Mouse (Mus musculus): ENCODE results near the gene Parp2. TPM values are rescaled to one million over a fixed set of nuclear protein-coding genes. Genes with fewer than 3 reads are reported as not detected.

Gene Parp2
- 28.9 TPM for polyA plus RNA-seq (2014; fragmentation: Illumina TruSeq; extraction: RNeasy Lipid Tissue Mini Kit (QIAGEN cat#74804); ENCODE audit: low read depth, low replicate concordance)

GRCm38 (mm10) chr14:50807487-50808072 is at the start of gene Parp2, which contains the start of gene Ccnb1ip1:
Parp2 (plus strand) TSS chr14:50807841.
Ccnb1ip1 (minus strand) TSS chr14:50807732.

GRCm38 (mm10) chr14:50785251-50785637 is 22.4 kb upstream of the Parp2 start, which contains the start of gene Ttc5:
Ttc5 (minus strand) TSS chr14:50785519.

GRCm38 (mm10) chr14:50869889-50870804 is 62.5 kb downstream of the Parp2 start, which contains the start of gene Tep1:
Tep1 (minus strand) TSS chr14:50870560.

Other genes with a start within 250 kb of the Parp2 start
- gene Olfr744, start 193.0 kb upstream of the Parp2 start, polyA plus RNA-seq (2014; fragmentation: Illumina TruSeq; extraction: RNeasy Lipid Tissue Mini Kit (QIAGEN cat#74804); ENCODE audit: low read depth, low replicate concordance) = not detected
- gene Olfr745, start 168.5 kb upstream of the Parp2 start, polyA plus RNA-seq (2014; fragmentation: Illumina TruSeq; extraction: RNeasy Lipid Tissue Mini Kit (QIAGEN cat#74804); ENCODE audit: low read depth, low replicate concordance) = not detected
- not detected for gene Olfr746, start 160.8 kb upstream of the Parp2 start, polyA plus RNA-seq (2014; fragmentation: Illumina TruSeq; extraction: RNeasy Lipid Tissue Mini Kit (QIAGEN cat#74804); ENCODE audit: low read depth, low replicate concordance)
- not detected for gene Olfr747, start 114.6 kb upstream of the Parp2 start, polyA plus RNA-seq (2014; fragmentation: Illumina TruSeq; extraction: RNeasy Lipid Tissue Mini Kit (QIAGEN cat#74804); ENCODE audit: low read depth, low replicate concordance)
- not detected for gene Olfr748, start 100.5 kb upstream of the Parp2 start, polyA plus RNA-seq (2014; fragmentation: Illumina TruSeq; extraction: RNeasy Lipid Tissue Mini Kit (QIAGEN cat#74804); ENCODE audit: low read depth, low replicate concordance)
- gene Olfr749, start 62.7 kb upstream of the Parp2 start, polyA plus RNA-seq (2014; fragmentation: Illumina TruSeq; extraction: RNeasy Lipid Tissue Mini Kit (QIAGEN cat#74804); ENCODE audit: low read depth, low replicate concordance) = not detected
- gene Ttc5, start 22.3 kb upstream of the Parp2 start, polyA plus RNA-seq (2014; fragmentation: Illumina TruSeq; extraction: RNeasy Lipid Tissue Mini Kit (QIAGEN cat#74804); ENCODE audit: low read depth, low replicate concordance) = 13.3 TPM
- not detected for gene Ccnb1ip1, start 109 bp upstream of the Parp2 start, polyA plus RNA-seq (2014; fragmentation: Illumina TruSeq; extraction: RNeasy Lipid Tissue Mini Kit (QIAGEN cat#74804); ENCODE audit: low read depth, low replicate concordance)
- gene Tep1, start 62.7 kb downstream of the Parp2 start, polyA plus RNA-seq (2014; fragmentation: Illumina TruSeq; extraction: RNeasy Lipid Tissue Mini Kit (QIAGEN cat#74804); ENCODE audit: low read depth, low replicate concordance) = 6.9 TPM
- 0.20 TPM for gene Klhl33, start 89.7 kb downstream of the Parp2 start, polyA plus RNA-seq (2014; fragmentation: Illumina TruSeq; extraction: RNeasy Lipid Tissue Mini Kit (QIAGEN cat#74804); ENCODE audit: low read depth, low replicate concordance)
- 10.9 TPM for gene Osgep, start 117.1 kb downstream of the Parp2 start, polyA plus RNA-seq (2014; fragmentation: Illumina TruSeq; extraction: RNeasy Lipid Tissue Mini Kit (QIAGEN cat#74804); ENCODE audit: low read depth, low replicate concordance)
- 14.9 TPM for gene Apex1, start 117.1 kb downstream of the Parp2 start, polyA plus RNA-seq (2014; fragmentation: Illumina TruSeq; extraction: RNeasy Lipid Tissue Mini Kit (QIAGEN cat#74804); ENCODE audit: low read depth, low replicate concordance)
- 18.7 TPM for gene Pip4p1, start 123.0 kb downstream of the Parp2 start, polyA plus RNA-seq (2014; fragmentation: Illumina TruSeq; extraction: RNeasy Lipid Tissue Mini Kit (QIAGEN cat#74804); ENCODE audit: low read depth, low replicate concordance)
- gene Pnp, start 123.2 kb downstream of the Parp2 start, polyA plus RNA-seq (2014; fragmentation: Illumina TruSeq; extraction: RNeasy Lipid Tissue Mini Kit (QIAGEN cat#74804); ENCODE audit: low read depth, low replicate concordance) = 98.0 TPM
- not detected for gene Gm49342, start 136.7 kb downstream of the Parp2 start, polyA plus RNA-seq (2014; fragmentation: Illumina TruSeq; extraction: RNeasy Lipid Tissue Mini Kit (QIAGEN cat#74804); ENCODE audit: low read depth, low replicate concordance)
- not detected for gene Pnp2, start 148.2 kb downstream of the Parp2 start, polyA plus RNA-seq (2014; fragmentation: Illumina TruSeq; extraction: RNeasy Lipid Tissue Mini Kit (QIAGEN cat#74804); ENCODE audit: low read depth, low replicate concordance)
- not detected for gene Rnase10, start 199.9 kb downstream of the Parp2 start, polyA plus RNA-seq (2014; fragmentation: Illumina TruSeq; extraction: RNeasy Lipid Tissue Mini Kit (QIAGEN cat#74804); ENCODE audit: low read depth, low replicate concordance)
- not detected for gene Rnase9, start 234.0 kb downstream of the Parp2 start, polyA plus RNA-seq (2014; fragmentation: Illumina TruSeq; extraction: RNeasy Lipid Tissue Mini Kit (QIAGEN cat#74804); ENCODE audit: low read depth, low replicate concordance)
- not detected for gene Rnase11, start 242.3 kb downstream of the Parp2 start, polyA plus RNA-seq (2014; fragmentation: Illumina TruSeq; extraction: RNeasy Lipid Tissue Mini Kit (QIAGEN cat#74804); ENCODE audit: low read depth, low replicate concordance)
- not detected for gene Rnase12, start 249.8 kb downstream of the Parp2 start, polyA plus RNA-seq (2014; fragmentation: Illumina TruSeq; extraction: RNeasy Lipid Tissue Mini Kit (QIAGEN cat#74804); ENCODE audit: low read depth, low replicate concordance)